Mouse (Mus musculus) limb, embryonic 12.5 days (tissue): ENCODE data around the gene Stard13. TPM values are rescaled to one million over a fixed set of nuclear protein-coding genes. Genes with fewer than 3 reads are reported as not detected.

ENCODE experiments used
- ATAC-seq: fragments of 200-750 bp; cut with Nextera tagmentation; 2 replicates; pipeline ENCODE4 v1.8.0; 2017; ENCODE audit warnings: low read depth, moderate TSS enrichment; ENCODE audit not compliant: insufficient number of reproducible peaks, insufficient read depth, low FRiP score, low TSS enrichment
- H3K27ac ChIP-seq: fragments of 300-500 bp; sonication (generic); 2 replicates; pipeline ENCODE4 v1.5.1; 2016; ENCODE audit warnings: mild to moderate bottlenecking, moderate library complexity
- H3K27me3 ChIP-seq: fragments of 300-500 bp; sonication (generic); 2 replicates; pipeline ENCODE4 v1.6.1; 2016; ENCODE audit warnings: mild to moderate bottlenecking, moderate library complexity
- H3K36me3 ChIP-seq: fragments of 300-500 bp; sonication (generic); 2 replicates; pipeline ENCODE4 v1.6.1; 2016; ENCODE audit warnings: mild to moderate bottlenecking, moderate library complexity
- H3K4me1 ChIP-seq: fragments of 300-500 bp; sonication (generic); replicated peaks from 2 replicates; pipeline ENCODE4 v1.6.1; 2016
- H3K4me2 ChIP-seq: fragments of 300-500 bp; sonication (generic); 2 replicates; pipeline ENCODE4 v1.6.1; 2016; ENCODE audit warnings: mild to moderate bottlenecking, moderate library complexity
- H3K4me3 ChIP-seq: fragments of 300-500 bp; sonication (generic); replicated peaks from 2 replicates; pipeline ENCODE4 v1.5.1; 2016; ENCODE audit warnings: mild to moderate bottlenecking
- H3K9ac ChIP-seq: fragments of 300-500 bp; sonication (generic); replicated peaks from 2 replicates; pipeline ENCODE4 v1.6.1; 2016; ENCODE audit warnings: mild to moderate bottlenecking, moderate library complexity
- H3K9me3 ChIP-seq: fragments of 300-500 bp; sonication (generic); 2 replicates; pipeline ENCODE4 v1.6.1; 2016; ENCODE audit warnings: mild to moderate bottlenecking, moderate library complexity
- WGBS: fragments of 180-500 bp; shearing (Covaris S2); methylation state at CpG from one replicate; pipeline ENCODE4 v1.1.7; 2016; 5-methylcytosine and 5-hydroxymethylcytosine counted together
- polyA plus RNA-seq: library from polyadenylated mRNA; unstranded; fragments of >200 nt; fragmentation: Nextera tagmentation; extraction: Ambion mirVana; gene quantifications from 2 replicates; pipeline ENCODE4 v1.2.1, GENCODE M21; 2016

Stard13 gene
- polyA plus RNA-seq, 1 experiment from 2014 or later, result 7.9 TPM

DNA sequence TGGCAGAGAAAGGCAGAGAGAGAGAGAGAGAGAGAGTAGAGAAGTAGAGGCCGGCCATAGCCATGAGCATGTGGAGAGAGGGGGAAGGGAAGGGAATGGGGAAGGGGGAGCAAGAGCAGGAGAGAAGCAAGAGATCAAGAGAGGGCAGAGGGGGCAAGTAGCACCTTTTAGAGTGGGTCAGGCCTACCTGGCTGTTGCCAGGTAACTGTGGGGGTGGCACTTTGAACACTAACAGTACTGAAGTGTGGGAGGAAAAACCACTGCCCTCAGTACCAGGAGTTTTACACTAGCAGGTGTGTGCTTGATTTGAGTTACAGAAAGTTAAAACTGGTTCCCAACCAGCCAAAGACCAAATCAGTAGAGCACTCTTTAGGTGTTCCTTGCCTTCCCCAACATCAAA lies 78.4 kb downstream of the Stard13 start:
- no peak overlapping the region for H3K27ac ChIP-seq
- WGBS, result 68% methylated on average over 1 of the region's 1 CpGs
- H3K9ac ChIP-seq, result no peak overlapping the region
- H3K4me2 ChIP-seq, result no peak overlapping the region
- H3K36me3 ChIP-seq, result no peaks in the 10 kb centered on the region
- peaks cover 17% of the 10 kb centered on the region for H3K4me1 ChIP-seq
- no peak for ATAC-seq
- no peaks in the 10 kb centered on the region for H3K9me3 ChIP-seq
- no peaks in the 10 kb centered on the region for H3K27me3 ChIP-seq
- no peak overlapping the region for H3K4me3 ChIP-seq

DNA sequence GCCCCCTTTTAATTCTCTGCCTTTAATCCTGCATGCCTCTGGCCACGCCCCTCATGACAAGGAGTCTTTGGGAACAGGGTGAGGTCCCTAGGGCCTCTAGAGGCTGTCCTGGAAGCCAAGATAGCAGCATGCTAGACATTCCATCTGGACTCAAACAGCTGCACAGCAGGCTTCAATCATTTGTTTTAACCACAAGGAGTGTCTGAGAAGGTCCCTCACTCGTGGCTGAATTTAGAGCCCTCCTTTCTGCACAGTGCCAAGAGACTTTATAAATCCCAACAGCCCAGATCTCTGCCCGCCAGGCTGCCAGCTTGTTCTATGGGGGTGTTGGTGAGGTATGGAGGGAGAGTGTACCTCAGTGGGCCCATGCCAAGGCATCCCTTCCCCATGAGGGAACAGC lies 78.9 kb downstream of the Stard13 start:
- peaks cover 17% of the 10 kb centered on the region for H3K4me1 ChIP-seq
- H3K4me2 ChIP-seq, result no peak overlapping the region
- ATAC-seq, result no peak
- no peak overlapping the region for H3K9ac ChIP-seq
- H3K27ac ChIP-seq, result no peak overlapping the region
- H3K36me3 ChIP-seq, result no peaks in the 10 kb centered on the region
- no peaks in the 10 kb centered on the region for H3K27me3 ChIP-seq
- H3K9me3 ChIP-seq, result no peaks in the 10 kb centered on the region
- WGBS, result 49% methylated on average over 3 of the region's 3 CpGs
- no peak overlapping the region for H3K4me3 ChIP-seq

DNA sequence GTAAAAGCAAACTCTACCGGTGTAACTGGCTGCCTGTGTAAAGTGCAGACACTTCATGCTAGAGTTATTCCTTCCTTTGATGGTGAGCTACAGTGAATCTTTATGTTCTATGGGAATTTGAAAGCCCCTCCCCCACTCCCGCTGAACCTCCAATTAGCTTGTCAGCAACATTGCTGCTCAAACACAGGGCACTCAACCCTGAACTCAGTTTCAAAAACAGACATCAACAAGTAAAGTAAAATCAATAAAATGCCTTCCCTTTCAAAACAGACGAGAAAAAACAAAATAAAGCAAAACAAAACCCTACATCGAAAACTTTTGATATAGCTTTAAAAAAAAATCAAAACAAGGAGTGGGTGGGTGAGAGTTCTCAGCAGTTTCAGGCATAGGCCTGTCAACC lies 79.6 kb downstream of the Stard13 start:
- 61% methylated on average over 4 of the region's 4 CpGs for WGBS
- H3K4me3 ChIP-seq, result no peak overlapping the region
- peaks cover 17% of the 10 kb centered on the region for H3K4me1 ChIP-seq
- no peak for ATAC-seq
- no peaks in the 10 kb centered on the region for H3K9me3 ChIP-seq
- H3K36me3 ChIP-seq, result no peaks in the 10 kb centered on the region
- no peak overlapping the region for H3K27ac ChIP-seq
- H3K27me3 ChIP-seq, result no peaks in the 10 kb centered on the region
- no peak overlapping the region for H3K9ac ChIP-seq
- H3K4me2 ChIP-seq, result no peak overlapping the region

DNA sequence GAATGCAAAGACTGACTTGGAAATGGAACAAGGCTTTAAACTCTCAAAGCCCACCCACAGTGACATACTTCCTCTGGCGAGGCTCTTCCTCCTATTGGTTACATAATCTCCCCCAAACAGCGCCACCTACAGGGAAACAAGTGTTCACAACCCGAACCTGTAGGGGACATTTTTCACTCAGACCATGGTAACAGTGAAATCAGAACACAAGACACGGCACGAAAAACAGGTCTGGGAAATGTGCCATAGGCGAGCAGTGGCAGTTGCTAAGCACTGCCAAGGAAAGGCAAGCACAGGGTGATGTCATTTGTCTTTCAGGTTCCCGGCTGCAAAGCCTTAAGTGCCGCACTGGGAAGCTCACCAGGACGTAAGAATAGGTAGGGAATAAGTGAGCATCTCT lies 82.1 kb downstream of the Stard13 start:
- Histone ChIP-seq H3K4me2 (no peak overlapping the region), H3K4me1 (peaks cover 15% of the 10 kb centered on the region), H3K36me3 (no peaks in the 10 kb centered on the region), H3K27ac (no peak overlapping the region), H3K27me3 (no peaks in the 10 kb centered on the region), H3K4me3 (no peak overlapping the region), H3K9ac (no peak overlapping the region), H3K9me3 (no peaks in the 10 kb centered on the region)
- ATAC-seq, result no peak
- 89% methylated on average over 9 of the region's 9 CpGs for WGBS

DNA sequence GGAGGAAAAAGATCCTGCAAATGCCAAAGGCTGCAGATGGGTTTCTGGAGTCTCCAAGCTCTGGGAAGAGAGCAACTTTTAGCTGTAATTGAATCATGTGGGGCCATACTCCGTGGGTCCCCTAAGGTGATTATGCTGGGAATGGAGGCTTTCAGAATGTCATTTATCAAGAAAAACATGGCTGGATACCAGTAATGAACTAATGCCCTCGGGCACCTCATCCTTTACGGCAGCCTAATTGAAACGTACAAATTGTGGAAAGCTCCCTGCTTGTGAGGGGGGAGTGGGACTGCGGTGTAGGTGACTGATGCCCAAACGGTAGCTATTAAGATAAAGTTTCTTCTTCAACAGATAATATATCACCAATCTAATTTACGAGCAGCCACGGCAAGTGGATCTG lies 84.1 kb downstream of the Stard13 start:
- Histone ChIP-seq H3K36me3 (no peaks in the 10 kb centered on the region), H3K4me2 (no peak overlapping the region), H3K4me1 (peaks cover 3% of the 10 kb centered on the region), H3K9ac (no peak overlapping the region), H3K27me3 (no peaks in the 10 kb centered on the region), H3K27ac (no peak overlapping the region), H3K9me3 (no peaks in the 10 kb centered on the region), H3K4me3 (no peak overlapping the region)
- WGBS, result 12% methylated on average over 8 of the region's 8 CpGs
- ATAC-seq, result no peak

DNA sequence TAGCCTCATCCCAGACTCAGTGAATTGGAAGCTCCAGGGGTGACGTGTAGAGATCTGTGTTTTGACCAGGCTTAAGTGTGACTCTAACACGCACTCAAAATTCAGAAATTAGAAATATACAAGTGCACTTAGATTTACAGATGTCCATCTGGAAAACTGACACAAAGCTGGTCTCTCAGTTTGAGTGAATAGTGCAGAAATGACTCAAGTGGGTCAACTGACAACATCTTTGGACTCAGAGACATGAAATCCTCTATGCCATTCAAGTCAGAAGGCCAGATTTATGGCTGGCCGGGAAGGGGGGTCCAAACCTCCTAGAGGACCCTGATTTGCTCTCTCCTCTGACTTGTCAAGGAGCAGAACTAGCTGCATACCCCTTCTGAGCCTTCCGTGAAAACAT lies 85.6 kb downstream of the Stard13 start:
- ATAC-seq, result no peak
- no peaks in the 10 kb centered on the region for H3K27me3 ChIP-seq
- H3K9ac ChIP-seq, result no peak overlapping the region
- no peak overlapping the region for H3K4me2 ChIP-seq
- 85% methylated on average over 4 of the region's 4 CpGs for WGBS
- H3K4me3 ChIP-seq, result no peak overlapping the region
- peaks cover 17% of the 10 kb centered on the region for H3K4me1 ChIP-seq
- no peak overlapping the region for H3K27ac ChIP-seq
- H3K36me3 ChIP-seq, result no peaks in the 10 kb centered on the region
- no peaks in the 10 kb centered on the region for H3K9me3 ChIP-seq

DNA sequence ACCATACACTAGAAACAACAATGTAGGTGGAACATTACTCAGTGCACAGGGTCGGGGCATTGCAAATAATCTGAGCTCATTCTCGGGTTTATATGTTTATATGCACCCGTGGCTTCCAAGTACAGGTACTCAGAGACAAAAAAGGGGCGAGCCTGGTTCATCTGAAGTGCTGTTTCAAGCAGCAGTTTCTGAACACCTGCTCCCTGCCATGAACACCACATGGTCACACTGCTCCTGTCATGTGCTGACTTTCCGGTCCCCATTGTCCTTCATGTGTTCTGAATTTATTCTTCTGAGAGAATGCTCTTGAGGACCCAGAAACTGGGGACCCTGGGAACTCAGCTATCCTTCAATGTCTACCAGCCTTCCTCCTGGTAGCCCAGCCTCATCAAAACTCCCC lies 87.8 kb downstream of the Stard13 start:
- Histone ChIP-seq H3K4me1 (peaks cover 34% of the 10 kb centered on the region), H3K9me3 (no peaks in the 10 kb centered on the region), H3K27me3 (no peaks in the 10 kb centered on the region), H3K4me2 (no peak overlapping the region), H3K27ac (no peak overlapping the region), H3K9ac (no peak overlapping the region), H3K4me3 (no peak overlapping the region), H3K36me3 (no peaks in the 10 kb centered on the region)
- WGBS, result 68% methylated on average over 5 of the region's 5 CpGs
- ATAC-seq, result no peak

DNA sequence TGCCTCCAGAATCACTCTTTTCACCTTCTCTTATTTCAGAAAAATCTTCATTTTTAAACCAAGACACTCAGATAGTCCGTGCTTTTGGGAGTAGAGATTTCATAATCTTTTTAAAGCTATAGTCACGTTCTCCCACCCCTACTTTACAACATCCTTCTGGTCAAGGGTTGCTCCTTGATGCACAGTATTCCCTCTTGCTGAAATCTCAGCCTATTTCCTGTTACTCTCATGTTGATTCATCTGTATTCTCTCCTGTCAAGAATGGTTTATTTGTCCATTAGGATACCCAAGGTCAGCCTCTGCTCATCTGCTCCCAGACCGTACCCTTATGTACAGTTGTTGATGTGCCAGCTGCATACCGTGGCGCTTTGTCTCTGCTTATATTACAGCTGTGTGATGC lies 89.7 kb downstream of the Stard13 start:
- ATAC-seq, result no peak
- Histone ChIP-seq H3K4me3 (no peak overlapping the region), H3K9ac (no peak overlapping the region), H3K4me2 (0 out of 2 replicates have a peak overlapping the region, but pooled peaks have one; percentile 28), H3K9me3 (no peaks in the 10 kb centered on the region), H3K27ac (peak overlapping the region; percentile 95), H3K4me1 (peaks cover 34% of the 10 kb centered on the region), H3K27me3 (no peaks in the 10 kb centered on the region), H3K36me3 (no peaks in the 10 kb centered on the region)
- WGBS, result 73% methylated on average over 5 of the region's 5 CpGs

DNA sequence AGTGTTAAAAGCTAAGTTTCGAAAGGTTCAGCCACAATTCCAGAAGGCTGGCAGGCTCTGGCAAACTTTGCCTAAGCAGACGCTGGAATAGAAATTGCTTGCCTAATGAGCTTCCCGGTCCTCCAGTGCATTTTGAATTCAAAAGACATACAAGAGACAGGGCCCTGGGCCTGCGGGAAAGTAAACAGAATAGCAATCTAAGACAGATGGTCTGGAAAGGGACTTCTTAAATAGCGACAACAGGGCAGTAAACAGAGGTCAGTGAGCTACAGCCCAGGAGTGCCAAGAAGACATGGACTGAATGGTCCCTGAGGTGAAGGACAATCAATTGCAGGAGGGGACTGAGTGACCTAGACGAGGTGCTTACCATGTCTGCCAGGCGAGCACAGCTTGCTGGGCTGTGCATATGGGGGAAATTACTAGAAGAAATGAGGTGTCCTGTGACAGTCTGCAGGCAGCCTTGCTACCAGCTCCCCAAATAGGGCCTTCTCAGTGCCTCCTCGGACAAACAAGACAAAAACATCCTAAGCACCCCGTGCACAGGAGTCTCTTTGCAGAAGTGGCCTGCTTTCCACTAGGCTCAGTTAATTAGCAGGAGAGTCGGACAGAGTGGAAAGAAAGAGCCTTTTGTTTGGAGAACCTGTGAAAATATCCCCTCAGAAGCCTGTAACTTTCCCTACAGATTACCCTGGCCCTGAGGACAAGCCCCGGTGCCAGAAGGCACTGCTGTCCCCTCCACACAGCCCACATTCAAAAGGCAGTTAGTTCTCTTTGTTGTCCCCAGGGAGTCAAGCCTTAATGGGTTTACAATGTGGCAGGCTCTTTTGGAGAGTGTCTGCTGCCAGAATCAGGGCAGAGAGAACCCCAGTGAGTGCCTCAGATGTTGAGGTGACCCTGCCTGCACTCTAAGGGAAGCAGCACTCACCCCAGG lies 90.7 kb downstream of the Stard13 start:
- peak; percentile 79; the same call in 1 of the 2 replicates for ATAC-seq
- no peaks in the 10 kb centered on the region for H3K36me3 ChIP-seq
- peak overlapping the region; percentile 95 for H3K27ac ChIP-seq
- H3K4me1 ChIP-seq, result peaks cover 34% of the 10 kb centered on the region
- H3K4me3 ChIP-seq, result no peak overlapping the region
- 10% methylated on average over 11 of the region's 11 CpGs for WGBS
- no peaks in the 10 kb centered on the region for H3K9me3 ChIP-seq
- peak overlapping the region; percentile 28 for H3K4me2 ChIP-seq
- H3K9ac ChIP-seq, result 0 out of 2 replicates have a peak overlapping the region, but pooled peaks have one; percentile 18
- H3K27me3 ChIP-seq, result no peaks in the 10 kb centered on the region

DNA sequence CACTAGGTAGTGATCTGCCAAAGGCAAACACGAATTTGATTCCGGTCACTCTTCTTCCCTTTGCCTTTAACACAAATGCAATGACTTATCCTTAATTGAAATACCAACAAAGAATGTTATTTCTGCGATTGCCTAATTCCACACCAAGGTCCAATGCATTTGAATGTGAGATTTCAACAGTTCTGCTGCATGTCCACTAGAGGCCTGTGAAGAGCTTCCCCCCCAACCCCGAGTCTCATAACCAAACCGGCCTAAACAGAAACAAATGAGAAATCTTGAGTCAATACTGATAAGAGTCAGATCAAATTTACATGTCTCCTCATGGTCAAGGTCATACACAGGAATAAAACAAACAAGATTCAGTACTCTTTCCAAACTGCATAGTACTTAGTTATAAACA lies 91.4 kb downstream of the Stard13 start:
- H3K4me1 ChIP-seq, result peaks cover 34% of the 10 kb centered on the region
- no peak for ATAC-seq
- H3K36me3 ChIP-seq, result no peaks in the 10 kb centered on the region
- 0 out of 2 replicates have a peak overlapping the region, but pooled peaks have one; percentile 28 for H3K4me2 ChIP-seq
- H3K4me3 ChIP-seq, result no peak overlapping the region
- peak overlapping the region; percentile 95 for H3K27ac ChIP-seq
- no peaks in the 10 kb centered on the region for H3K27me3 ChIP-seq
- H3K9ac ChIP-seq, result no peak overlapping the region
- WGBS, result 34% methylated on average over 5 of the region's 5 CpGs
- no peaks in the 10 kb centered on the region for H3K9me3 ChIP-seq

DNA sequence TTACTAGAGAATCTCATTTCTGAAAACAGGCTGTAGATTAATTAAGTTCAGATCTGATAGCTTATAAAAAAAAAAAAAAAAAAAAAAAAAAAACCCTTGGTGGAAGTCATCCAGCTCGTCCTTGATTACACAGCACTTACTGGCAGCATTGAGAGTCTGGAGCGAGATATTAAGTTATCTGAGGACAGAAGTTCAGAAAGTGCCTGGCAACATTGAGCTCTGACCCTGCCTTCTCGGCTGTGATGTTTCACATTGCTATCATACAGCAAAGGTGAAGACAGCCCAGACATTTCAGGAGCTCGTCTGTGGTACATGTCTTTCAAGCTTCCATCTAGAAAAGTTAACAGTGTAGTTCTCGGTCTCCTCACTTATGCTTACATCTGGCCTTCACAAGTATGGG lies 95.7 kb downstream of the Stard13 start:
- Histone ChIP-seq H3K4me3 (no peak overlapping the region), H3K36me3 (no peaks in the 10 kb centered on the region), H3K9ac (no peak overlapping the region), H3K27ac (no peak overlapping the region), H3K9me3 (0 out of 2 replicates have a peak, but pooled peaks cover 7% of the 10 kb centered on the region), H3K4me1 (peaks cover 35% of the 10 kb centered on the region), H3K4me2 (no peak overlapping the region), H3K27me3 (no peaks in the 10 kb centered on the region)
- 91% methylated on average over 5 of the region's 5 CpGs for WGBS
- no peak for ATAC-seq
